Mouse (Mus musculus): ENCODE results near the gene Pglyrp4. TPM values are rescaled to one million over a fixed set of nuclear protein-coding genes. Genes with fewer than 3 reads are reported as not detected.

Gene Pglyrp4
- not detected for total RNA-seq (2023)

GRCm38 (mm10) chr3:90726606-90727005 is at the start of gene Pglyrp4:
TSS of gene Pglyrp4 (plus strand) at chr3:90726906.

GRCm38 (mm10) chr3:90695613-90696012 is 31.1 kb upstream of the Pglyrp4 start, which contains the start of gene S100a9:
TSS of gene S100a9 (minus strand) at chr3:90695721.

GRCm38 (mm10) chr3:90777776-90778175 is 51.1 kb downstream of the Pglyrp4 start, which contains the start of gene Gm5849:
TSS of gene Gm5849 (minus strand) at chr3:90777876.

Other genes with a start within 250 kb of the Pglyrp4 start
- gene Snapin, start 235.9 kb upstream of the Pglyrp4 start, total RNA-seq (2023) = 10 to 100 TPM; 63.2 to 64.4 TPM
- gene Chtop, start 217.4 kb upstream of the Pglyrp4 start, total RNA-seq (2023) = 100 to 1,000 TPM; 198 to 203 TPM
- gene S100a1, start 212.5 kb upstream of the Pglyrp4 start, total RNA-seq (2023) = not detected
- gene S100a13, start 212.5 kb upstream of the Pglyrp4 start, total RNA-seq (2023) = 10 to 100 TPM; 18.4 to 23.5 TPM
- gene S100a14, start 200.1 kb upstream of the Pglyrp4 start, total RNA-seq (2023) = 1 to 10 TPM in 1 of 2 experiments, under 1 TPM in 1; 0.70 to 1.2 TPM
- not detected for gene S100a16, start 189.7 kb upstream of the Pglyrp4 start, total RNA-seq (2023)
- gene S100a3, start 166.3 kb upstream of the Pglyrp4 start, total RNA-seq (2023) = not detected
- not detected for gene S100a2, start 136.7 kb upstream of the Pglyrp4 start, total RNA-seq (2023)
- not detected for gene Gm42674, start 125.0 kb upstream of the Pglyrp4 start, total RNA-seq (2023)
- gene S100a4, start 123.1 kb upstream of the Pglyrp4 start, total RNA-seq (2023) = 10 to 100 TPM; 51.9 to 57.1 TPM
- gene S100a5, start 118.4 kb upstream of the Pglyrp4 start, total RNA-seq (2023) = 1 to 10 TPM; 5.2 to 5.4 TPM
- gene S100a6, start 114.0 kb upstream of the Pglyrp4 start, total RNA-seq (2023) = 100 to 1,000 TPM in 1 of 2 experiments, 10 to 100 TPM in 1; 78.7 to 101 TPM
- gene S100a7a, start 72.9 kb upstream of the Pglyrp4 start, total RNA-seq (2023) = not detected
- gene S100a8, start 57.9 kb upstream of the Pglyrp4 start, total RNA-seq (2023) = 10 to 100 TPM in 1 of 2 experiments, 1 to 10 TPM in 1; 6.8 to 14.3 TPM
- gene S100a9, start 31.2 kb upstream of the Pglyrp4 start, total RNA-seq (2023) = 10 to 100 TPM in 1 of 2 experiments, 1 to 10 TPM in 1; 9.6 to 10.5 TPM
- not detected for gene Gm5849, start 51.0 kb downstream of the Pglyrp4 start, total RNA-seq (2023)

Measured in B cell, adult 67 days (primary cell).